Mouse (Mus musculus): Measurements from ENCODE around the gene Ttc7b.

Gene Ttc7b

DNA sequence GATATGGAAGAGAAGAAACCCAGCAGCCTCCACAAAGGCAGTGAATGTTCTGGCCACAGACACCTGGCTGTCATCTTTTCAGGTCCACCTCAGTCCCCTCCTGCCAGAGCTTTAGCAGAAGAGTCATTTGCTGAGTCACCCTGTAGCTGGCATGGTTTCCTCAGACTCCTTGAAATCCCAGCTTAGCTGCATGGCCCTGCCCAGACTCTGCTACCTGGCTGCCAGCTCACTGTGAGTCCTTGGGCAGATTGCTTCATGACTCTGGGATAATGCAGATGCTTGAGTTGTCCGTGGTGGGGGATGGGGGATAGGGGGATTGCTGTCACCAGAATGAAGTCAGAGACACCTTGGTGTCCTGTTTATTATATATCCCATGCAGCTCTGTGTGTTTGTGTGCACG lies 247.6 kb downstream of the Ttc7b start:
- no peak for DNase-seq (ENCODE audit: low spot score)

DNA sequence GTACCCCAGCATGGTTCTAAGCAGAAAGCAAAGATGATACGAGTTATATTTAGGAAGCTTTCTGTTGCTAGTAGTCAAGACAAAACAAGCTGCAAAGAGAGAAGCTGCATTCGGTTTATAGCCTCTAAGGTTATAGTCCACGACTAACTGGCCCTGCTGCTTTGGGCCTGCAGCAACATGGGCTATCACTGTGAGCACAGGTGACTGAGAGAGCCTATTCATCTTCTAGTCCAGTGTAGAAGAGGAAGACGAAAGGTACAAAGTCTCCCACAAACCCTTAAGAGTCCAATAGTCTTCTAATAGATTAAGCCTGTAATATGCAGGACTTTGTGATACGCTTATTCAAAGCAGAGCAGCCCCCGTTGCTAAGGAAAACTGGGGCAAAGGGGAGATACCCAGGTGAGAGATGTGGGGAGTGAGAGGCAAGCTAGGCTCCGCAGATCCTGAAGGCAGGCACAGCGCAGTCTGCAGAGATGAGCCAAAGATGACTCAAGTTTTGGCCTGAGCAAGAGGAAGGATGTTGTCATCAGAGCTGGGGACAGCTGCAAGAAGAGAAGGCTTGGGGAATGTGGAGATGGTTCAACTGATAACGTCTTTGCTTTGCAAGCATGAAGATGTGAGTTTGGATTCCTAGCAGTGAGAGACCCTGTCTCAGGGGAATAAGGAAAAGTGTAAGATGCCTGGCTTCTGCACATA lies 250.5 kb downstream of the Ttc7b start:
- no peak for DNase-seq (ENCODE audit: low spot score)

DNA sequence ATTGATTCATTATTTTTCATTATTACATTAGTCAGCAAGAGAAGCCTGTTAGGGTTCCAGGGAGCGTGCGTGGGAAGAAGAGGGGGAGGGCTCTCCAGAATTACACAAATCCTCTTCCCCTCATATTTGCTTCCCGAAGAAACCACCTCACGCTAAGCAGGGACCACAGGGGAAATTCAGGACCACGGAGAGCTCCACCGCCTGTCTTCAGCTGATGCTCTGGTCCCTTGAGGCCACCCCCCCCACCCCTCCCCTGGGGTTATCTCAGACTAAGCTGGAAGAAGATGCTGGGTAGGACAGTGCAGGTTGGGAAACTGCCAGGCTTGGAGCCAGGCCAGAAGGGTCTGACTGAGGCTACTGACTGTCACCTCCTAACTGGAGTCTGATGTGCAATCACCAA lies 252.6 kb downstream of the Ttc7b start:
- peak; percentile 79 for DNase-seq (ENCODE audit: low spot score)

DNA sequence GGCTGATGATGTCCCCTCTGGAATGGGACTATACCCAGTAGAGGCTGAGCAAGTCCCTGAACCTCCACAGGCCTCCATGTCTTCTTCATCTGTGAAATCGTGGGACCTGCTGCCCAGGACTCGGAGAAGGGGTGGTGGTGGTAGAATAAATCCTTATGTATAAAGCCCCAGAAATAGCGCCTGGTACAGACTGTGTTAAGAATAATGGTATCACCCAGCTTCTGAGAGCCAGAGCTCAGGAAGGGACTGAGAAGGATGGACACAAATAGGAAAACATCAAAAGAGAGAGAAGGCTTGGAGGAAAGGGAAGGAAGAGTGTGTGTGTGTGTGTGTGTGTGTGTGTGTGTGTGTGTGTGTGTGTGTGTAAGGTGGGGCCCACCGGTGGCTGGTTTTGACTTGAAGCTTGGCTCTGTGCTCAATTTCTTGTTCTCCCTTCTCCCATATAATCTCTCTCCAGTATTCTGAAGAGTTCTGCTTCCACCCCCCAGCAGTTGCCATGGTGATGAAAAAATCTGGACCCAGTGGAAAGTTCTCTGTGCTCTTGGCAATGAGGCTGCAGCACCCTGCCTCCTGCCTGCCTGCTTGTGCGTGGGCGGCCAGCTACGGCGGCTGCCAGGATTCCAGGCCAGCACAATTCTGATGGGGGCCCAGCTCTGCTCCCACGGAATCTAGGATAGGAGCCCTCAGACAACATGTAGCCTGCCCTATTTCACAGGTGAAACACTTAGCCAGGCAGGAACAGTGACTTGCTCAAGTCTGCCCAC lies 254.9 kb downstream of the Ttc7b start:
- DNase-seq (ENCODE audit: low spot score) = no peak

DNA sequence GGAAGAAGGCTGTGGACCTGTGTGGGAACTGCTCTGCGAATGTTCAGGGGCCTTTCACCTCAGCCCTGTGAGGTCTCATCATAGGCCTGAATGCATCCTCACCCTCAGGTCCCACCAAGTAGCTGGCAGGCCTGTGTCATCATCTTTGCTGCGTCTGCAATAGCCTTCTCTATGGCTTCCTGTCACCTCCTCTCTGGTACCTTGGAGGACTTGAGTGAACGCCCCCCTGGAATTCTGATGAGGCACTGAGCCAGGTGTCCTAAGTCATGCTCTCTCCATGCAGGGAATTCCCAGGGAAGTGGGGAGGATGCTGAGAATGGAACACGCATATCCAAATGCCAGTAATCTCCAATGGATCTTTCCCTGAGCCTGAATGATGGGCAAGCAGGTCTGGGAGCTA lies 255.7 kb downstream of the Ttc7b start:
- no peak for DNase-seq (ENCODE audit: low spot score)

DNA sequence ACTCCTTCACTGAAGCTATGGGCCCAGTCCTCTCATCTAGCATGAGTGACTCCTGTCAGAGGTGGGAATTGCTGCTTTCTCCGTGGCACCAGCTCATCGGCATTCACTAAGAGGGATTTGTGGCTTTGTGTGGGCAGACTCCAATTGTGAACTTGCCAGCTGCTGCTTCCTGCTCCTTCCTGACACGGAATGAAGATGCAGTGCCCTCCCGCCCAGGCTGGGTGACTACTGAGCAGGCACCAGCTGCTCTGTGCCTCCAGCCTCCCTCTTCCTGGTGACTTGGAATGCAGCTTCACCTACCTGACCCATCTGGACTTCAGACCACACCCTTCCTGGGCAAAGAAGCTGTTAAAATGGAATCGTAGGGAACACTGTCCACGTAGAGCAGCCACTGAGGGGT lies 257.8 kb downstream of the Ttc7b start:
- DNase-seq (ENCODE audit: low spot score) = no peak

DNA sequence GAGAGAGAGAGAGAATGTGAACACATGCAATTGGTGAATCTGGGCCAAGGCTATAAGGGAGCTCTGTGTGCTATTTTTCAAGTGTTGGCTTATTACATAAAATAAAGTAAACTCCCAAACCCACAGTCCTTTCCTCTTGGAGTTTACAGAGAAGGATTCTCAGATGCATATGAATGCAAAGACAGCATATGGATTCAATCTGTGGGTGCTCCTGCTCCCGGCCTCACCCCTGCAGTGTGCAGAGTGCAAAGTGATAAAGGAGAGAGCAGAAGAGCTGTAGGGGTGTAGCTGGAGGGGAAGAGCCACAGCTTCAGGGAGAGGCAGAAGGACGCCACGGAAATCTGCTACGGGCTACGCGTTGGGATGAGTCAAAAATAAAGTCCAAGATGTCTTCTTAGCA lies 258.9 kb downstream of the Ttc7b start:
- no peak for DNase-seq (ENCODE audit: low spot score)

DNA sequence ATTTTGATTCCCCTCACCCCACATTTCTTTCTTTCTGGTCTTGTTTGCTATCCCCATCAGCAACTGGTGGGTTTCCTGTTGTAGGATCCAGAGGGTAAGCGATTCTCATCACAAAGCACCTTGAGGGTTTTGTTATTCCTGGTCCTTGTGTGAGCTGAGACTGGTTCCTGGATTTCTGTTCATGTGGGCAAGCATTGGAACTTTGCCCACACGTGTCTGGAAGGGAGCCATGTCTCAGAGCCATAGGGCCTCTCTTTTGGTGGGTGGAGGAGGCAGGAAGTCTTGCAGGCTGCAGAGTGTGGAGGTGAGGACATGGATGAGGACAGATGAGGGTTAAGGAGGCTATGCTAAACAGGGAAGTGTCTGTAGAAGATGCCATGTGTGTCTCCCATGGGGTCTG lies 260.5 kb downstream of the Ttc7b start:
- no peak for DNase-seq (ENCODE audit: low spot score)

DNA sequence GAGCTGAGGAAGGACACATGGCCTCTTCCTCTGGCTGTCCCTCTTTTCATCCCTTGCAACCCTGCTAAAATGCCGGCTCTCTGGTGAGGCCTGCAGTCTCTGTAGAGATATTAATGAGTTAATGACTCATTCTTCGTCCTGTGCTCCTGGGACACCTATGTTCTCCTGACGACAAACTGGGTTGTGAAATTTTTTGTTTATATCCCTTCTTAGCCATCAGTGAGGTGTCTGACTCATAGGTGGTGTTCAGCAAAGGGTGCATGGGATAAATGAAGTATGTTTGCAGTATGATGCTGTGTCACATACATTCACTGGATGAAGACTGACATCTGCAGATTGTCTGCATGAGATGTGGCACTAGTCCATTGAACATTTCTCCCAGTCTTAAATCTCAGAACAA lies 262.8 kb downstream of the Ttc7b start:
- DNase-seq (ENCODE audit: low spot score) = no peak

DNA sequence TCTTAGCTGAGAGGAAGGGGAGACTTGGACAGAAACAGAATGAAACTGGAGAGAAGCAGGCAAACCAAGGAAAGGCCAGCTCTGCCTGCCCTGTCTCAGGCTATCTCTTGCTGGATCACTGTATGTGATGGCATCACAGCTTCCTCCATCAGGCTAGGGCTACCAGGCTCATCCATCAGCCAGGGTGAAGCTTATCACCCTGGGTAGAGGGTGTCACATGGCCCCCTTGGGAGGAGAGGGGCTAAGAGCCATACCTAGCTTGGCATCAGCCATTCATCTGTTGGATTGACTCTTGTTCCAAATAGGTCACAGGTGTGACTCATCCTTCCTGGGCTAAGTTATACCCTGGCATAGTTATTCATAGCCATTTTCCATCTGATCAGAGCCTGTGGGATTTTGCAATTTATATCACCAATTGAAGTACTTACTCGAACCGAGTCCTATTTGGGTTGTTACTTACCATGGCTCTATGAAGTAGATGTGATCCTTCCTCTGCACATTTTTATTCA lies 265.1 kb downstream of the Ttc7b start:
- no peak for DNase-seq (ENCODE audit: low spot score)

DNA sequence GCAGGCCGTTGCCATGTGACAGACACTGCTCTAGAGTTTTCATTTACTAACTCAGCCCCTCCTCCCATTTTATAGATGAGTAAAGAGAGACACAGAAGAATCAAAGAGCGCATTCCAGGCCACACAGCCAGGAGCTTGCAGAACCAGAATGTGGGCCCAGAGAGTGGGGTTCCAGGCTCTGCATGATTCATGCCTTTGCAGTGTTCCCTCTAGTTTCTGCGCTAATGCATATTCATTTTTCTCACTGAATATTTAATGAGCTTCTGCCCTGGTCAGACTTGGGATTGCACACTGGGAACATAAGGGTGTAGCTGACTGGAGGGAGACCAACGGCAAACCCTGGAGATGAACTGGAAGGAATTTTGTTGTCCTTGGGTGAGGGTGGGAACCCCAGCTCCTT lies 266.2 kb downstream of the Ttc7b start:
- DNase-seq (ENCODE audit: low spot score) = no peak

All from embryo, embryonic 10.5 days (tissue).